Mouse (Mus musculus): Measurements from ENCODE around the gene Acoxl. TPM values are rescaled to one million over a fixed set of nuclear protein-coding genes. Genes with fewer than 3 reads are reported as not detected.

The Acoxl gene
- polyA plus RNA-seq, 1 experiment from 2014 or later = not detected

DNA sequence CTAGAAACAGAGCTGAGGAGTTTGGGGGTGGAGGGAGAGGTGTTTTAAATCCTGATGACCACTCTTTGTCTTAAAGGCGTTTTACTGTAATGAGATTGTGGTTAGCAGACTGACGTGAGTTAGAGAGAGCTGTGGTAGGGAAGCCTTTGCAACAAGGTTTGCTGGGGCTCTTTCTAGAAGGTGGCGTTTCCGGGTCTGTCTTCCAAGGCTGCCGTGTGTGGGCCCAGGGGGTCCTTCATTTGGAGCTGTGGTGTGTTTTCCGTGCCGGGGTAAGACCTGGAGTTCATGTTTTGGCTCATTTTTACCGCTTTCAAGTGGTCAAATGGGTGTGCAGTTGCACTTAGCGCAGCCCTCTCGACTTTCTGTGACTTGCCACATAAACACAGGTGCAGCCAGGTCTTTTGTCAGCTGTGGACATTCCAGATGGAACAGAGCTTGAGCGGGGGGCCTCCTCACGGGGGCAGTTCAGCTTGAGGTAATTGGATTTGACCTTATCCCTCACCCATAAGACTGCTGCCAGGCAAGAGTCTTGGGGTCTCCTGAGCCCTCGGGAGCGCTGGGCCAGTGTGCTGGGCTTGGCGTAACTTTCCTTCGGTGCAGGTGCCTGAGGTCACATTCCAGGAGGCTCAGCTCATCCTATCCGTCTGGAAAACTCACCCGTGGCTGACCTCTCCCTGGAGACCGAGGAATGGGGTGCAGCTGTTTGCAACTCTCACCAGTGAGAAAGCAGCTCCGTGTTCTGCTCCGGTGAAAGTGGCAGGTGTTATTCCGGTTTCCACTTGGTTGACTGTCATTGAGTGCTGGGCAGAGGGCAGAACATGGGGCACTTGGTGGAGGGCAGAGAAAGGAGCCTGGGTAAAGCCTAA lies 83.6 kb downstream of the Acoxl start:
- Histone ChIP-seq H3K9ac (no peak overlapping the region), H3K9me3 (replicated peaks) (no peaks in the 10 kb centered on the region), H3K4me3 (replicated peaks) (no peak overlapping the region), H3K36me3 (replicated peaks) (no peaks in the 10 kb centered on the region), H3K4me2 (no peak overlapping the region), H3K27me3 (no peaks in the 10 kb centered on the region), H3K27ac (replicated peaks) (no peak overlapping the region), H3K4me1 (replicated peaks) (no peaks in the 10 kb centered on the region)
- 60% methylated on average over 22 of the region's 22 CpGs for WGBS (ENCODE audit: insufficient replicate concordance)
- no peak for ATAC-seq (ENCODE audit: insufficient read depth)

DNA sequence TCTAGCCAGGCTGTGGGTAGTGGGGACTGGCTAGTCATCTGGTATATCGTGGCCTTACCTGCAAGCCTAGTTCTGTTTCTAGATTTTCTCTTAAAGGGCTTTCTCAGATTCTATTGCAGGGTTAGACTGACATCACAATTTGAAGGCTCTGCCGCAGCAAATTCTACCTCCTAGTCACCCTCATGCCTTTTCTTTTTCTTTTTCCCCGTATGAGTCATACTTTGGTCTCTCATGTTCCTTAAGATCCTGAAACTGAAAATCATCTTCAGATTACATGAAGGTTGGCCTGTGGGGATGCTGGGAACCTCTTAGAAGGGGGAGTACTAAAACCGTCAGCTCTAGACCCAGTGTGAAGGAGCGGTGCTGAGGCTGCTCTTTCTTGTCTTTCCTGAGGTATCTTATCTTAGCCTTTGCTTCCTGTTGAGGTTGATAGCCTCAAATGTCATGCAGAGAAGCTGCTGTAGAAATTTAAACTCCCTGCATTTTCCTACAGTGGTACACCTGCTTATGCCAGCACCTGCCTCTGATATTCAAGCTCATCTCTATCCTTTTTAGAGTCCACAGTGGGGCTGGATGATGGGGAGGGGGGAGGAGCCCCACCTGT lies 84.5 kb downstream of the Acoxl start:
- Histone ChIP-seq H3K4me1 (replicated peaks) (no peaks in the 10 kb centered on the region), H3K9ac (no peak overlapping the region), H3K9me3 (replicated peaks) (no peaks in the 10 kb centered on the region), H3K27me3 (no peaks in the 10 kb centered on the region), H3K27ac (replicated peaks) (no peak overlapping the region), H3K4me3 (replicated peaks) (no peak overlapping the region), H3K36me3 (replicated peaks) (no peaks in the 10 kb centered on the region), H3K4me2 (no peak overlapping the region)
- no peak for ATAC-seq (ENCODE audit: insufficient read depth)
- WGBS (ENCODE audit: insufficient replicate concordance) = 36% methylated on average over 5 of the region's 5 CpGs

DNA sequence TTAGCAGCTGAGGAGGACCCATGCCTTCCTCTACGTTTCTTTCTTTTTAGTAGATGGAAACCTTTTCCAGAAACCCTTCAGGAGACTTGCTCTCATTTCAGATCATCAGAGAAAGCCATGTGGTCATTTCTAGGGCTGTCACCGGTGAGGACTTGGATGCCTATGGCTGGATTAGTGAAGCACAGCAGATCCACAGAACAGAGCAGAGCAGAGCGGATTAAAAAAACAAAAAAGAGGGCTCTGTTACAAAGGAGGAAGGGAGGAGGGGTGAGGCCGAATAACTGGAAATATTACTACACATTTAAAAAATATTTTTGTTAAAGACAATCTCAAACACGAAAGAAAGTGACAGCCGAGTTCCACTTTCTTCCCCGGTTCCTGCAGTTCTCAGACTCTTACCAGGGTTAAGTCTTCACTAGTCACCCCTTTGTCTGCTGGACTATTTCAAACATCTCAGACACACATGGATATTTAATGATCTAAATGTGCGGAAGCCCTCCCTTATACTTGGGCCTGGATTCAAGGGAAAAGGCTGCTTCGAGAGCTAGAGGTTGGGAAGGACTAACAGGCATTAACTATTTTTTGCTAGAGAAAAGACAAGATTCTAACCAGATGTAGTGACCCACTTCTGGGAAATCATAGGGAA lies 88.1 kb downstream of the Acoxl start:
- no peaks in the 10 kb centered on the region for H3K4me1 ChIP-seq (replicated peaks)
- no peak overlapping the region for H3K27ac ChIP-seq (replicated peaks)
- no peaks in the 10 kb centered on the region for H3K27me3 ChIP-seq
- H3K9me3 ChIP-seq (replicated peaks) = no peaks in the 10 kb centered on the region
- 57% methylated on average over 9 of the region's 9 CpGs for WGBS (ENCODE audit: insufficient replicate concordance)
- H3K4me3 ChIP-seq (replicated peaks) = no peak overlapping the region
- ATAC-seq (ENCODE audit: insufficient read depth) = no peak
- H3K9ac ChIP-seq = no peak overlapping the region
- H3K36me3 ChIP-seq (replicated peaks) = no peaks in the 10 kb centered on the region
- H3K4me2 ChIP-seq = no peak overlapping the region

DNA sequence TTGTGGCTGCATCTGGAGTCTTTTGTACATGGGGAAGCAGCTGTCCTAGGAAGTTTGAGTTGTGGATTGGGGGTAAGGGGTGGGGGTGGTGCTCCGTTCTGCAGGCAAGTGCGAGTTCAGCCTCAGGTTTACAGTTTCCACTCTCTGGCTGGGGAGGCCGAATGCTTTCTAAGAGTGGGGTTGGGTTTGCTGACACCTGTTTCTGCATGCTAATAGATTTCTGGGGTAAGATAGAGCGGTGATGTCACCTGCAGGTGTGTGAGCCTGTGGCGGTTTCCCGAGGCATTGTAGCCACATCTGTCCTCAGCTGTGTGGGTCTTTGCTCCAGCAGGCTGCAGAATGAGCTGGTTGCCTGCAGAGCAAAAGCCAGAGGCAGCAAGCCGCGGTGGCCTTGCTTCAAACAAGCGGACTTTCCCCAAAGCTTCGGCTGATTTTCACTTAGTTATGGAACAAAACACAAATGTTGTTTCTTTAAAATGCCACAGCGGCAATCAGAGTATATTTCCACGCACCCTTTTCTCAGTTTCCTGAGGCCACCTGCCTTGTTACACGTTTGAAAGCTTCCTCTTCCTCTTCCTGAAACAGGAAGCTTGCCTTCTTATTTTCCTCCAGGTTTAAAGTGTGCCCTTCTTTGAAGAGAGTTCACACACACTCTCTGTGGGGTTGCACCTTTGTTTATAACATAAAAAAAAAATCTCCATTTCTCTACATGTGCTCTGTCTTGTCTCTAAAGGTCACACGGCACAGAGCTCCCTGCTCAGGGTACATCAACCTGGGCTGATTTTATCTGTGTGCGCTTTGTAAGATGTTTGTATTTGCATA lies 89.0 kb downstream of the Acoxl start:
- H3K27me3 ChIP-seq = no peaks in the 10 kb centered on the region
- no peaks in the 10 kb centered on the region for H3K4me1 ChIP-seq (replicated peaks)
- H3K36me3 ChIP-seq (replicated peaks) = no peaks in the 10 kb centered on the region
- H3K9ac ChIP-seq = no peak overlapping the region
- ATAC-seq (ENCODE audit: insufficient read depth) = no peak
- no peak overlapping the region for H3K4me3 ChIP-seq (replicated peaks)
- H3K27ac ChIP-seq (replicated peaks) = no peak overlapping the region
- no peak overlapping the region for H3K4me2 ChIP-seq
- no peaks in the 10 kb centered on the region for H3K9me3 ChIP-seq (replicated peaks)
- WGBS (ENCODE audit: insufficient replicate concordance) = 28% methylated on average over 15 of the region's 15 CpGs

DNA sequence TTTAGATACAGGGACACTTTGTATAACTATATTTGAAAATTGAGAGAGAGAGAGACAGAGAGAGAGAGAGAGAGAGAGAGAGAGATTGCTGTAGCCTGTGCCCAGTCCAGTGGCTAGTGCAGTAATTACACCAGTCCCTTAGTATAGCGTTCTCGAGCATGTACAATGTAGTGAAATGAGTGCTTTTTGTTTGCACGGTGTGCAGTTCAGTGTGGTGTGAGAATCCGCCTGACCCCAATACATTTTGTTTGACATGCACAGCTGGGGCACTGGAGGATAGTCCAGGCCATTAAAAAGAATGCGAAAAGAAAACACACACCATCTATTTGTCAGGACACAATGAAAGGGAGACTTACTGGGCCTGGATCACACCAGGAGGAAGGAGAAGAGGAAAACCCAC lies 89.6 kb downstream of the Acoxl start:
- no peak overlapping the region for H3K4me3 ChIP-seq (replicated peaks)
- no peaks in the 10 kb centered on the region for H3K9me3 ChIP-seq (replicated peaks)
- WGBS (ENCODE audit: insufficient replicate concordance) = 52% methylated on average over 5 of the region's 5 CpGs
- no peaks in the 10 kb centered on the region for H3K4me1 ChIP-seq (replicated peaks)
- H3K4me2 ChIP-seq = no peak overlapping the region
- no peaks in the 10 kb centered on the region for H3K36me3 ChIP-seq (replicated peaks)
- no peak overlapping the region for H3K27ac ChIP-seq (replicated peaks)
- no peak for ATAC-seq (ENCODE audit: insufficient read depth)
- H3K27me3 ChIP-seq = no peaks in the 10 kb centered on the region
- H3K9ac ChIP-seq = no peak overlapping the region

DNA sequence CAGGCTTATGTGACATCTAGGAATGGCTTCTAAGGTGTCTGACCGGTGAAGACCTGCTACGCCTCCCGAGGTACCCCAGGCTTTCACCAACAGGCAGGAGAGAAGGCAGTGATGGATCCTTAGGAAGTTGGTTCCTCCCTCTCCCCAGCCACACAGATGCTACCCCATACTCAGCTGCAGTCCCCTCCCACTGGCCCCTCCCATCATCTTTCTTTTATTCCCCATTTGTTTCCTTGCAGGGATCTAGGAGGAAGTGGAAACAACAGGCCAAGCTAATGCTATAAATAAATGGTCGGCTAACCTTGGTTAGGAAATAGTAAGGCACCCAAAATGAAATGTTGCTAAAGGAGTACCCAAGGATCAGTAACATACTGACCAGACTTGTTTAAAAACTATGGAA lies 90.2 kb downstream of the Acoxl start:
- WGBS (ENCODE audit: insufficient replicate concordance) = 37% methylated on average over 4 of the region's 4 CpGs
- no peak for ATAC-seq (ENCODE audit: insufficient read depth)

DNA sequence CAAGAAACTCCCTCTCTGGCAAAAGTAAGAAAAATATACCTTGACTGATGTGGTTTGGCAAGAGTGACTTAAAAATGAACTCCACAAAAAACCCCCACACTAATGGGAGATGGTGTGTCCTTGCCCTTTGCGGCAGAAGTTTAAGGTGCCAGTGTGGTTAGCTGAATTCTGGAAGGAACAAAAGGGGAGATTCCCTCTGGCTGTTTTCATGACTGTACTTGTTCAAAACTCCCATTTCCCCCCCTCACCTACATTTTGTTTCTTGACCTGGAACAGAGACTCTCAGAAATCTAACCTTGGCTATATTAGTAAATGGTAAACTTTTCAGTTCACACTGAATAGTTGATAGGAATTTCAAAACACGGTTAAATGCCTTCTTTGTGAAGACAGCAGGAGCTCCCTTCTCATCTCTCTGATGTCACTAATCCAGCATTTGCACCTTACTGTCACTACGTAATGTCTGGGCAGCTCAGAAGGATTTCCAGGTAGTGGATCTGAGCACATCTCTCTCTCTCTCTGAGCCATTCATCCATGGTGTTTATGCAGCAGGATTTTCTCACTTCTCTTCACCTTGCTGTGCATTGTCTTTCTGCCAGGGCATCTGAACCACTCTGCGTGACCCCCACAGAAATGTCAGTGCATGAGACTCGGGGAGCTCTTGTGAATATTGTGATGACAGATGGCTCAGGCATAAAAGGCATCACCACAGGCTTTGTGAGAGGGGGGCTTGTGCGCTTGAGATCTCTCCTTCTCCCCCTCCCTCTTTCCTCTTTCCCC lies 91.5 kb downstream of the Acoxl start:
- no peak overlapping the region for H3K4me2 ChIP-seq
- H3K4me3 ChIP-seq (replicated peaks) = no peak overlapping the region
- no peak overlapping the region for H3K9ac ChIP-seq
- WGBS (ENCODE audit: insufficient replicate concordance) = 61% methylated on average over 6 of the region's 6 CpGs
- no peaks in the 10 kb centered on the region for H3K27me3 ChIP-seq
- H3K36me3 ChIP-seq (replicated peaks) = no peaks in the 10 kb centered on the region
- no peaks in the 10 kb centered on the region for H3K4me1 ChIP-seq (replicated peaks)
- no peak for ATAC-seq (ENCODE audit: insufficient read depth)
- no peaks in the 10 kb centered on the region for H3K9me3 ChIP-seq (replicated peaks)
- H3K27ac ChIP-seq (replicated peaks) = no peak overlapping the region

More for the DNA sequence above, 90.2 kb downstream of the Acoxl start:
- no peaks in the 10 kb centered on the region for H3K9me3 ChIP-seq (replicated peaks)
- H3K4me2 ChIP-seq = no peak overlapping the region
- H3K4me1 ChIP-seq (replicated peaks) = no peaks in the 10 kb centered on the region
- no peaks in the 10 kb centered on the region for H3K36me3 ChIP-seq (replicated peaks)
- no peaks in the 10 kb centered on the region for H3K27me3 ChIP-seq
- H3K9ac ChIP-seq = no peak overlapping the region
- H3K27ac ChIP-seq (replicated peaks) = no peak overlapping the region
- H3K4me3 ChIP-seq (replicated peaks) = no peak overlapping the region

DNA sequence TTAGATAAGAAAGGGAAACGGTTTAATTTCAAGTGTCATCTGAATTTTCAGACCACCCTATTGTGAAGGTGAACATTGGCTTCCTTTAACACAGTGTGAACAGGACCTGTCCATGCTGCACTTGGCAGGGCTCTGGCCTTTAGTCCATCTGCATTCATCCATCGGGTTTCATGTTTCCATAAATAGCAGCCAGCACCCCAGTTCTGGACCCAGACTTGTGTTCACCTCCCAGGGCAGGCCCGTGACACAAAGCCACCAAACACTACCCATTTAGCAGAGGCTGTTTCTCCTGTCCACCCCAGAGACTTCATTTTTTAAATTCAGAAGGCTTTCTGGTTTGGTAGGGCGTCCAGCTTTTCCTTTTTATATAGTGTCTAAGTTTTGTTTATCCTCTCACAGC lies 92.9 kb downstream of the Acoxl start:
- H3K4me3 ChIP-seq (replicated peaks) = no peak overlapping the region
- WGBS (ENCODE audit: insufficient replicate concordance) = 44% methylated on average over 4 of the region's 4 CpGs
- no peaks in the 10 kb centered on the region for H3K4me1 ChIP-seq (replicated peaks)
- no peaks in the 10 kb centered on the region for H3K9me3 ChIP-seq (replicated peaks)
- H3K4me2 ChIP-seq = no peak overlapping the region
- ATAC-seq (ENCODE audit: insufficient read depth) = no peak
- no peak overlapping the region for H3K27ac ChIP-seq (replicated peaks)
- no peaks in the 10 kb centered on the region for H3K27me3 ChIP-seq
- no peak overlapping the region for H3K9ac ChIP-seq
- H3K36me3 ChIP-seq (replicated peaks) = no peaks in the 10 kb centered on the region

DNA sequence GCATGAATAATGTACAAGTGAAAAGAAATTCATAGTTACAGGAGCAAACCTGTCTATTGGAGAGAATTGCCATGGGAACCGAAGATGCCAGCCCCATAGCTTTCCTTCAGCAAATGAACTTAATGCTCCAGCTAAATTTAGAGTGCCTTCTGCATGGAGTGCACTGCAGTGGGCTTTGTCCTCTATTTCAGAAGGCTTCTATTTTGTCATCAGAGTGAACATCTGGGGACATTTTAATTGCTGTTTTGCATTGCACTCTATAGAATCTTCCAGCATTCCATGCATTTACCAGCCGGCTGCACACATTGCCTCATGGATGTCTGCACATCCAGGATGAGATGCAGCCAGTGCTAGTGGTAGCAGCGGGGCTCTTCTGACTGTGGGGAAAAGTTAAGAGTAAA lies 94.9 kb downstream of the Acoxl start:
- no peak overlapping the region for H3K9ac ChIP-seq
- no peak overlapping the region for H3K4me3 ChIP-seq (replicated peaks)
- no peak overlapping the region for H3K27ac ChIP-seq (replicated peaks)
- no peak for ATAC-seq (ENCODE audit: insufficient read depth)
- no peaks in the 10 kb centered on the region for H3K36me3 ChIP-seq (replicated peaks)
- no peaks in the 10 kb centered on the region for H3K4me1 ChIP-seq (replicated peaks)
- 57% methylated on average over 3 of the region's 3 CpGs for WGBS (ENCODE audit: insufficient replicate concordance)
- H3K4me2 ChIP-seq = no peak overlapping the region
- no peaks in the 10 kb centered on the region for H3K9me3 ChIP-seq (replicated peaks)
- no peaks in the 10 kb centered on the region for H3K27me3 ChIP-seq

DNA sequence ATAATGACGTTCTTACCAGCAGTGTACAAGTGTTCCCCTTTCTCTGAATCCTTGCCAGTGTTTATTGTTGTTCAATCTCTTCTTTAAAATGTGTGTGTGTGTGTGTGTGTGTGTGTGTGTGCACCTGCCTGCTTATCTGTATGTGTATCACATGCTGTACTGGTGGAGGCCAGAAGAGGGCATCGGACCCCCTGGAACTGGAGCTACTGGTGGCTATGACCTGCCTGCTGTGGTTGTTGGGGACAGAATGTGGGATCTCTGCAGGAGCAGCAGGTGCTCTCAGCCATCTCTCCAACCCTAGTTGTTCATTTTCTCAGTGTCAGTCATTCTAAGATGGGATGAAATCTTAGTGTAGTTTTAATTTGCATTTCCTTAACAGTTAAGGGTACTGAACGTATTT lies 98.4 kb downstream of the Acoxl start:
- no peaks in the 10 kb centered on the region for H3K27me3 ChIP-seq
- H3K4me1 ChIP-seq (replicated peaks) = no peaks in the 10 kb centered on the region
- no peak overlapping the region for H3K4me3 ChIP-seq (replicated peaks)
- no peak overlapping the region for H3K4me2 ChIP-seq
- no peak overlapping the region for H3K27ac ChIP-seq (replicated peaks)
- ATAC-seq (ENCODE audit: insufficient read depth) = no peak
- H3K36me3 ChIP-seq (replicated peaks) = no peaks in the 10 kb centered on the region
- no peaks in the 10 kb centered on the region for H3K9me3 ChIP-seq (replicated peaks)
- no peak overlapping the region for H3K9ac ChIP-seq
- WGBS (ENCODE audit: insufficient replicate concordance) = 77% methylated on average over 3 of the region's 3 CpGs
